Mouse (Mus musculus) thymus, adult 2 months (tissue): ENCODE data around the gene Ggt6.

ENCODE experiments used
- CTCF ChIP-seq: fragments of 200-500 bp; IDR thresholded peaks from 2 replicates; pipeline ENCODE4 v1.5.1; 2012; ENCODE audit warnings: mild to moderate bottlenecking, control low read depth, low read length, moderate library complexity, borderline replicate concordance; ENCODE audit not compliant: control insufficient read depth, poor library complexity, insufficient read depth; ENCODE audit errors: extremely low read depth
- POLR2A ChIP-seq: fragments of 200-500 bp; IDR thresholded peaks from 2 replicates; pipeline ENCODE4 v1.6.1; 2012; ENCODE audit warnings: mild to moderate bottlenecking, low read length, control low read depth, moderate library complexity; ENCODE audit not compliant: control insufficient read depth, poor library complexity, insufficient read depth; ENCODE audit errors: extremely low read depth

- TF ChIP-seq POLR2A (no peak), CTCF (no peak)
These were observed at the start of gene Ggt6 for GRCm38 (mm10) chr11:72434963-72435693.
